Mouse (Mus musculus) ES-E14 (cell line): Measurements from ENCODE around the gene Lexm. TPM values are rescaled to one million over a fixed set of nuclear protein-coding genes. Genes with fewer than 3 reads are reported as not detected.

ENCODE experiments used
- DNase-seq: peaks from one replicate; pipeline ENCODE4 v3.0.0-alpha.2; 2013; ENCODE audit warnings: low read depth, low spot score
- H3K27ac ChIP-seq: 2 replicates; pipeline ENCODE4 v1.5.1; 2012; ENCODE audit warnings: low read depth, mild to moderate bottlenecking, low read length, moderate library complexity, mixed read lengths; ENCODE audit not compliant: poor library complexity, insufficient read depth, severe bottlenecking
- H3K36me3 ChIP-seq: 2 replicates; pipeline ENCODE4 v1.6.1; 2012; ENCODE audit warnings: mild to moderate bottlenecking, low read length, moderate library complexity, mixed read lengths; ENCODE audit not compliant: control insufficient read depth, poor library complexity, insufficient read depth, severe bottlenecking
- H3K4me1 ChIP-seq, 2 experiments: fragments of 150-350 bp in 1 of 2; sonication (generic) in 1 of 2; 2 replicates each; pipeline ENCODE4 v1.6.1; 2012; ENCODE audit warnings: low read length in 2 of 2, mild to moderate bottlenecking in 1 of 2, mixed read lengths in 1 of 2; ENCODE audit not compliant: control insufficient read depth in 2 of 2, insufficient read depth in 2 of 2, poor library complexity in 1 of 2
- H3K4me3 ChIP-seq, 2 experiments: fragments of 150-350 bp in 1 of 2; sonication (generic) in 1 of 2; 2 replicates each; pipeline ENCODE4 v1.5.1; 2012; ENCODE audit warnings: low read length in 2 of 2, low read depth in 1 of 2, mild to moderate bottlenecking in 1 of 2, mixed read lengths in 1 of 2; ENCODE audit not compliant: insufficient read depth in 1 of 2, poor library complexity in 1 of 2, severe bottlenecking in 1 of 2
- H3K9ac ChIP-seq: 2 replicates; pipeline ENCODE4 v1.6.1; 2012; ENCODE audit warnings: low read depth, mild to moderate bottlenecking, low read length, mixed read lengths; ENCODE audit not compliant: poor library complexity, insufficient read depth, severe bottlenecking
- H3K9me3 ChIP-seq: fragments of 150-350 bp; sonication (generic); 2 replicates; pipeline ENCODE4 v1.6.1; 2012; ENCODE audit warnings: low read depth, mild to moderate bottlenecking, low read length; ENCODE audit not compliant: control insufficient read depth, insufficient read depth
- CHD2 ChIP-seq: IDR thresholded peaks from 2 replicates; pipeline ENCODE4 v1.6.1; 2014; ENCODE audit warnings: mild to moderate bottlenecking, low read depth, low read length, inconsistent platforms
- HCFC1 ChIP-seq: IDR thresholded peaks from 2 replicates; pipeline ENCODE4 v1.6.1; 2012; ENCODE audit warnings: low read length, inconsistent platforms, borderline replicate concordance; ENCODE audit not compliant: insufficient read depth
- MAFK ChIP-seq: IDR thresholded peaks from 2 replicates; pipeline ENCODE4 v1.6.1; 2014; ENCODE audit warnings: mild to moderate bottlenecking, low read depth, low read length, inconsistent platforms; ENCODE audit not compliant: insufficient read depth
- ZC3H11A ChIP-seq: IDR thresholded peaks from 2 replicates; pipeline ENCODE4 v1.6.1; 2012; ENCODE audit warnings: low read depth, mild to moderate bottlenecking, inconsistent platforms, low read length, borderline replicate concordance
- ZNF384 ChIP-seq: IDR thresholded peaks from 2 replicates; pipeline ENCODE4 v1.6.1; 2012; ENCODE audit warnings: low read depth, low read length, inconsistent platforms
- in situ Hi-C, 2 experiments: fragments of 600-800 bp; cut with MboI; formaldehyde crosslinking; loops; one replicate each; pipeline ENCODE4 v1.15.1; 2025; ENCODE audit warnings: low sequenced_read_pairs in 2 of 2, inconsistent platforms in 1 of 2; ENCODE audit not compliant: unreplicated experiment in 2 of 2
- total RNA-seq: library from RNA; depleted of rRNA; stranded (reverse); fragments of 300-350 nt; gene quantifications from 2 replicates; pipeline ENCODE4 v1.2.3, GENCODE M21; 2012

Lexm gene
- total RNA-seq, 1 experiment: 2.1 TPM

GRCm38 (mm10) chr4:106606639-106607554 lies 10.1 kb downstream of the Lexm start:
- no peaks in the 10 kb centered on the region for H3K4me1 ChIP-seq
- in situ Hi-C loops: no loop called here
- peak overlapping the region; percentile 16 to 71; a peak in 3 of 4 replicates for H3K4me3 ChIP-seq
- no peaks in the 10 kb centered on the region for H3K9me3 ChIP-seq
- H3K9ac ChIP-seq: no peak overlapping the region
- DNase-seq: no peak
- 0 out of 2 replicates have a peak, but pooled peaks have one; percentile 64 for TF ChIP-seq CHD2
- no peak for TF ChIP-seq MAFK
- H3K27ac ChIP-seq: no peak overlapping the region
- H3K36me3 ChIP-seq: no peaks in the 10 kb centered on the region

DNA sequence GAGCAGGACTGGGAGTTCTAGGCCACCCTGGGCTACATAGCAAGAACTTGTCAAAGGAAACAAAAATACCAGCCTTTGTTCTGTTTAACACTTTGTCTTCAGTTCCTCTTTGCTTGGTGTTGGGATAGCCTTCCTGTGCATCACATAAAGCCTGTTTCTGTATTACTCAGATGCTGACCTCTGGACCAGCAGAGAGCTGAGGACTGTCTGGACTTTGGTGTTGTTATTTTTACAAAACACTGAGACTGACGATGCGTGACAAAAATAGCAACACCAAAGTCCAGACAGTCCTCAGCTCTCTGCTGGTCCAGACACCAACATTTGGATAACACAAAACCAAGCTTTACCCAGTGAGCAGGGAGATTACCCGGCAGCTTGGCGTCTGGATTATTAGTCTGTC lies 16.3 kb downstream of the Lexm start:
- TF ChIP-seq ZC3H11A (no peak), HCFC1 (no peak), ZNF384 (no peak), CHD2 (no peak), MAFK (no peak)
- Histone ChIP-seq H3K36me3 (no peaks in the 10 kb centered on the region), H3K27ac (no peak overlapping the region), H3K4me3 (no peak overlapping the region), H3K4me1 (no peaks in the 10 kb centered on the region), H3K9me3 (no peaks in the 10 kb centered on the region), H3K9ac (no peak overlapping the region)
- in situ Hi-C loops: no loop called here
- DNase-seq: no peak

GRCm38 (mm10) chr4:106599415-106599814 lies 17.6 kb downstream of the Lexm start:
- in situ Hi-C loops: no loop called here
- Histone ChIP-seq H3K27ac (no peak overlapping the region), H3K36me3 (no peaks in the 10 kb centered on the region), H3K9ac (no peak overlapping the region), H3K4me1 (no peaks in the 10 kb centered on the region), H3K4me3 (no peak overlapping the region), H3K9me3 (no peaks in the 10 kb centered on the region)
- TF ChIP-seq HCFC1 (no peak), ZC3H11A (no peak), ZNF384 (no peak), MAFK (no peak), CHD2 (no peak)
- DNase-seq: no peak

GRCm38 (mm10) chr4:106597741-106598140 lies 19.3 kb downstream of the Lexm start:
- no peak overlapping the region for H3K27ac ChIP-seq
- H3K36me3 ChIP-seq: no peaks in the 10 kb centered on the region
- in situ Hi-C loops: no loop called here
- no peak overlapping the region for H3K4me3 ChIP-seq
- H3K4me1 ChIP-seq: peaks cover 0 to 5% of the 10 kb centered on the region in 2 experiments; a peak in 1 of 4 replicates
- H3K9ac ChIP-seq: no peak overlapping the region
- no peak for DNase-seq
- TF ChIP-seq MAFK (no peak), HCFC1 (no peak), CHD2 (no peak), ZC3H11A (no peak), ZNF384 (no peak)
- no peaks in the 10 kb centered on the region for H3K9me3 ChIP-seq

- TF ChIP-seq MAFK (no peak), CHD2 (no peak), ZNF384 (no peak), ZC3H11A (no peak), HCFC1 (no peak)
- in situ Hi-C loops: no loop called here
- Histone ChIP-seq H3K4me3 (no peak overlapping the region), H3K4me1 (peaks cover 0 to 5% of the 10 kb centered on the region in 2 experiments; a peak in 1 of 4 replicates), H3K27ac (no peak overlapping the region), H3K9ac (no peak overlapping the region), H3K9me3 (no peaks in the 10 kb centered on the region), H3K36me3 (no peaks in the 10 kb centered on the region)
- no peak for DNase-seq
Measured at GRCm38 (mm10) chr4:106597055-106597454, 20.0 kb downstream of the Lexm start.
